Mouse (Mus musculus) B cell, adult 62 days (primary cell): Measurements from ENCODE around the gene Tmem182. TPM values are rescaled to one million over a fixed set of nuclear protein-coding genes. Genes with fewer than 3 reads are reported as not detected.

Source experiments
- total RNA-seq: library from RNA; stranded (reverse); gene quantifications from 4 replicates; pipeline ENCODE4 v1.2.4, GENCODE M21; 2023

Tmem182 gene
- not detected in 4 replicates for total RNA-seq

GRCm38 (mm10) chr1:40805351-40805750 lies at the start of gene Tmem182:
Gene Tmem182, plus strand, starts transcription at chr1:40805601.

GRCm38 (mm10) chr1:40790324-40791141 lies 14.9 kb upstream of the Tmem182 start, which contains the start of gene Mfsd9:
Gene Mfsd9, minus strand, starts transcription at chr1:40790687.

Other genes starting within 250 kb of the Tmem182 start
- not detected in 4 replicates for gene Slc9a4, start 225.5 kb upstream of the Tmem182 start, total RNA-seq
- not detected in 4 replicates for gene Slc9a2, start 125.0 kb upstream of the Tmem182 start, total RNA-seq
- gene Mfsd9, start 14.9 kb upstream of the Tmem182 start, total RNA-seq = 0.95 to 1.5 TPM (median 1.2 TPM) in 4 replicates